Mouse (Mus musculus): ENCODE data around the gene Vac14. TPM values are rescaled to one million over a fixed set of nuclear protein-coding genes. Genes with fewer than 3 reads are reported as not detected.
A peak's percentile ranks its signal among the peaks of the same experiment; 100 is the strongest.

Vac14 gene
- polyA plus RNA-seq, 1 experiment from 2014 or later = 32.2 TPM

DNA sequence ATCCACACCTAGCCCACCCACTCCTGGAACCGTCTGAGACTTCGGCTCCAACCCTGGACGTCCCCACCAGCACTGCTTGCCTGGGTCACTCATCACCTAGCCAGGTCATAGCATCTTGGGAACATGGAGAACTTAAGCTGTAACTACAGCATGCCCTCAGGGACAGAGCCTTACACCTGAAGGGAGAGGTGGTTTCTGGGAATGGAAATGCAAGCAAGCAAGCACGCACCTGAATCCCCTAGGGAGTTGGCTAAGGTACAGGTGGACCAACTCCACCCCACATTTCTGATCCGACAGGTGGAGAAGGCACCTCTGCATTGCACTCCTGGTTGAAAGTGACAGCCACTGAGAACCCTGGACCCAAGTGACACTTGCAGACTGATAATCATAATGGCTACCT, 133.1 kb downstream of the Vac14 start:
- Histone ChIP-seq H3K9me3 (ENCODE audit: control insufficient read depth, low read length) (no peaks in the 10 kb centered on the region), H3K4me2 (replicated peaks; ENCODE audit: low read depth, low read length) (no peak overlapping the region), H3K27me3 (ENCODE audit: control insufficient read depth, insufficient read depth, low read length) (no peaks in the 10 kb centered on the region), H3K27ac (ENCODE audit: low read depth, low read length) (no peak overlapping the region), H3K9ac (ENCODE audit: low read depth, low read length) (no peak overlapping the region), H3K36me3 (ENCODE audit: control insufficient read depth, insufficient read depth, low read length) (no peaks in the 10 kb centered on the region), H3K4me1 (ENCODE audit: control insufficient read depth, insufficient read depth, low read length) (peaks cover 9% of the 10 kb centered on the region; the same call in 1 of the 2 replicates), H3K4me3 (ENCODE audit: low read length) (no peak overlapping the region)
- no peak for ATAC-seq (ENCODE audit: low FRiP score, low TSS enrichment)
- WGBS = 74% methylated on average over 5 of the region's 5 CpGs

DNA sequence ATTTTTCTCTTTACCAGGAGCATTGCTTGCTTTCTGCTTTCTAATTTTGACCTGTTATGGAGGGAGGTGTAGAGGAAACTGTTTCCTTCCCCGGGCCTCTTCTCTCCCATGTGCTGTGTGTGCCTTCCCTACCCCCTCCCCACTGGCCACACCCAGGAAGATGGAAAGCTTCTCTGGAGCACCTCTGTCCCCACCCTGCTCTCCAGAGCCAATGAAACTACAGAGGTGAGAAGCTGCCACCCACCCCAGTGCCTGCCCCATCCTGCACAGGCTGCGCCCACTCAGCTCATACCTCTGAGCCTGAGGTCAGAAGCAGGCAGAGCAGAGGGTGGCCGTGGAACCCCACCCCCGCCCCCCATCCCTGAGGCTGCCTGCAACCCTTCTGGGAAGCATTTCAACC, 136.3 kb downstream of the Vac14 start:
- WGBS = 54% methylated on average over 4 of the region's 4 CpGs
- peak; percentile 59; the same call in 1 of the 2 replicates for ATAC-seq (ENCODE audit: low FRiP score, low TSS enrichment)
- H3K4me2 ChIP-seq (replicated peaks; ENCODE audit: low read depth, low read length) = no peak overlapping the region

DNA sequence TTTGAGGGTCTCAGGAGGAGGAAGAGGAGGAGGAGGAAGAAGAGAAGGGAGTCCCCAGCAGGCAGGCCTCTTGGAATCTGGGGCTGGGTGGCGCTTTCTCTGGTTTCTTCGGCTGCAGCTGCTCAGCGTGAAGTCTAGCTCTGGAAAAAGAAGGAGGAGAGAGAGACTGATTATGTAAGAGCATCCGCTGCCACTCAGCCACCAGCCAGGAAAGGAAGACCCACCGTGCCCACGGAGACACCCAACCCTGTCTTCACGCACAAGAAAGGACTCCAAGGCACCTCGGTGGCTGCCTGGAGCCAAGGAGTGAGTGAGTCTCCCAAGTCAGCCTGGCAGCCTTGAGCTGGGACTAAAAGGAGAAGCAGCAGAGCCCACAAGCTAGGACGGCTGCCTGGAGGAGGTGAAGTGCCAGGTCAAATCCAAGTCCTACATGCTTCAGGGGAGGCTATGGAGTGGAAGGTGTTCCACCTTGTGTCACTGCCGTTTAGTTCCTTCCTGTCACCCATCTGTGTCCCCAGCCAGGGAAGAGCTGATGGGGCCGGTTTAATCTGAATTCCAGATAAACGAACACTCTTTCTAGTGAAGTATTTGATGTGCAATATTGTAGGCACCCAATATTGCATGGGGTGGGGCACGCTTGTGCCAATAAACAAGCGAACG, 137.3 kb downstream of the Vac14 start:
- H3K27me3 ChIP-seq (ENCODE audit: control insufficient read depth, insufficient read depth, low read length) = no peaks in the 10 kb centered on the region
- WGBS = 62% methylated on average over 15 of the region's 15 CpGs
- no peaks in the 10 kb centered on the region for H3K36me3 ChIP-seq (ENCODE audit: control insufficient read depth, insufficient read depth, low read length)
- ATAC-seq (ENCODE audit: low FRiP score, low TSS enrichment) = no peak
- H3K9me3 ChIP-seq (ENCODE audit: control insufficient read depth, low read length) = no peaks in the 10 kb centered on the region
- H3K4me3 ChIP-seq (ENCODE audit: low read length) = no peak overlapping the region
- no peak overlapping the region for H3K27ac ChIP-seq (ENCODE audit: low read depth, low read length)
- peaks cover 9% of the 10 kb centered on the region; the same call in 1 of the 2 replicates for H3K4me1 ChIP-seq (ENCODE audit: control insufficient read depth, insufficient read depth, low read length)
- H3K9ac ChIP-seq (ENCODE audit: low read depth, low read length) = no peak overlapping the region
- no peak overlapping the region for H3K4me2 ChIP-seq (replicated peaks; ENCODE audit: low read depth, low read length)

More for the DNA sequence above, 136.3 kb downstream of the Vac14 start:
- no peaks in the 10 kb centered on the region for H3K9me3 ChIP-seq (ENCODE audit: control insufficient read depth, low read length)
- no peaks in the 10 kb centered on the region for H3K27me3 ChIP-seq (ENCODE audit: control insufficient read depth, insufficient read depth, low read length)
- H3K27ac ChIP-seq (ENCODE audit: low read depth, low read length) = no peak overlapping the region
- H3K36me3 ChIP-seq (ENCODE audit: control insufficient read depth, insufficient read depth, low read length) = no peaks in the 10 kb centered on the region
- H3K4me3 ChIP-seq (ENCODE audit: low read length) = no peak overlapping the region
- no peak overlapping the region for H3K9ac ChIP-seq (ENCODE audit: low read depth, low read length)
- peaks cover 9% of the 10 kb centered on the region; the same call in 1 of the 2 replicates for H3K4me1 ChIP-seq (ENCODE audit: control insufficient read depth, insufficient read depth, low read length)

DNA sequence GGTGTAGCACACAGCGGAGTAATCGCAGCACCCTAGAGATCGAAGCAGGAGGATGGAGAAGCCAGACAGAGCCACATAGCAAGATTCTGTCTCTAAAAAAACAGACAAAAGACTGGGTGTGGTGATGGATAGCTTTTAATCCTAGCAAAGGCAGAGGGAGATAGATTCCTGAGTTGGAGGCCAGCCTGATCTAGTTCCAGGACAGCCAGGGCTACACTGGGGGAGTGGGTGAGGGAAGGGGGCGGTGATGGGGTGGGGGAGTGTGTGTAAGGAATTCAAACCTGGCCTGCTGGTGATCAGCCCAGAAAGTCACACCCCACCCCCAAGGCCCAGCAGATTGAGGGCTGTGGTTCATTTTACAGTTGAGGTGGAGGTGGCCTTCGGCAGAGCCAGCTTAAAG, 137.8 kb downstream of the Vac14 start:
- H3K36me3 ChIP-seq (ENCODE audit: control insufficient read depth, insufficient read depth, low read length) = no peaks in the 10 kb centered on the region
- H3K4me1 ChIP-seq (ENCODE audit: control insufficient read depth, insufficient read depth, low read length) = peaks cover 9% of the 10 kb centered on the region; the same call in 1 of the 2 replicates
- 76% methylated on average over 5 of the region's 5 CpGs for WGBS
- H3K4me3 ChIP-seq (ENCODE audit: low read length) = no peak overlapping the region
- no peaks in the 10 kb centered on the region for H3K9me3 ChIP-seq (ENCODE audit: control insufficient read depth, low read length)
- H3K9ac ChIP-seq (ENCODE audit: low read depth, low read length) = no peak overlapping the region
- no peak for ATAC-seq (ENCODE audit: low FRiP score, low TSS enrichment)
- no peaks in the 10 kb centered on the region for H3K27me3 ChIP-seq (ENCODE audit: control insufficient read depth, insufficient read depth, low read length)
- H3K4me2 ChIP-seq (replicated peaks; ENCODE audit: low read depth, low read length) = no peak overlapping the region
- H3K27ac ChIP-seq (ENCODE audit: low read depth, low read length) = no peak overlapping the region

DNA sequence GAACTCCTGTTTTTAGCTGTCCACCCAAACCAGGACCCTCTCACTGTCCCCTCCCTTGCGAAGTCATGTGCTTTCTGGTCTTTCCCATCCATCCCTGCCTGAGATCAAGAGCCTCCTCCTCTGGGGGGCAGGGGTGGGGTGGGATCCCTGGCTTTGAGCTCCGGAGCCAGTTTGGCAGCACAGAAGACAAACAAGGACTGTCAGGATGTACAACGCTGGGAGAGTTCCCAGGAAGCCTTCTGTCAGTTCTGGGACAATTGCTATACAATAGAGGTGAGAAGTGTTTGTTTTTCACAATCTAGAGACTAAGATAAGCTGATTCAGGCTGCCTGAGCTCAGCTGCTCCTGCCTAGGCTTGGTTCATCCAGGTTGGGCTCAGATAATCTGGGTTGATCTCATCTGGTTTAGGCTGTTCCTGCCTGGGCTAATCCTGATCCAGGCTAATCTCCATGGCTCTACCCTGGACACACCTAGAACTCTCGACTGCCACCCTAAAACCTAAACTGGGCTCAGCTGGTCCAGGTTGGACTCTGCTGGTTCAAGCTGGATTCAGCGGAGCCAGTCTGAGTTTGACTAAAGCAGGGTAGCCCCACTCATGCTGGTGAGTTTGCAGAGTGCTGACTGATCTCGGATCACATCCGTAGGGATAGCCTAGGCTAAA, 142.0 kb downstream of the Vac14 start:
- Histone ChIP-seq H3K4me2 (replicated peaks; ENCODE audit: low read depth, low read length) (no peak overlapping the region), H3K36me3 (ENCODE audit: control insufficient read depth, insufficient read depth, low read length) (no peaks in the 10 kb centered on the region), H3K9ac (ENCODE audit: low read depth, low read length) (no peak overlapping the region), H3K4me1 (ENCODE audit: control insufficient read depth, insufficient read depth, low read length) (peaks cover under 1% of the 10 kb centered on the region; the same call in 1 of the 2 replicates), H3K9me3 (ENCODE audit: control insufficient read depth, low read length) (no peaks in the 10 kb centered on the region), H3K4me3 (ENCODE audit: low read length) (no peak overlapping the region), H3K27ac (ENCODE audit: low read depth, low read length) (no peak overlapping the region), H3K27me3 (ENCODE audit: control insufficient read depth, insufficient read depth, low read length) (no peaks in the 10 kb centered on the region)
- WGBS = 69% methylated on average over 7 of the region's 7 CpGs
- ATAC-seq (ENCODE audit: low FRiP score, low TSS enrichment) = no peak

DNA sequence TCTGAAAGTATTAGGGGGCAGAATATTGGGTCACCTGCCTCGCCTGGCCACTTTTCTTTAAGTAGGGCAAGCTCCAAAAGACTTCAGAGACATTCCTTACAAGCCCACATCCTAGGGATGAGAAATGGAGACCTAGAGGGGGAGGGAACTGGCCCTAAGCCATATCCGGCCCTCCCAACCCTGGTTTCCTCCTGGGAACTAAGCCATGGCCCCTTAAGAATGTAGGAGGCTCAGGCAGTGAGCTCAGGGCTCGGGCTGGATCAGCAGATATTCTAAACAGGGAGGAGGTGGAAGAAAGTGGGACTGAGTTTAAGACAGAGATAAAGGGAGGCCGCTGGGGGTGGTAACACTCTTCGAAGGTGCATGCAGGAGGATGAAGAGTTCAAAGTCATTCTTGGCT, 142.8 kb downstream of the Vac14 start:
- Histone ChIP-seq H3K4me3 (ENCODE audit: low read length) (no peak overlapping the region), H3K4me1 (ENCODE audit: control insufficient read depth, insufficient read depth, low read length) (no peaks in the 10 kb centered on the region), H3K4me2 (replicated peaks; ENCODE audit: low read depth, low read length) (no peak overlapping the region), H3K9ac (ENCODE audit: low read depth, low read length) (no peak overlapping the region), H3K36me3 (ENCODE audit: control insufficient read depth, insufficient read depth, low read length) (no peaks in the 10 kb centered on the region), H3K27ac (ENCODE audit: low read depth, low read length) (no peak overlapping the region), H3K27me3 (ENCODE audit: control insufficient read depth, insufficient read depth, low read length) (no peaks in the 10 kb centered on the region), H3K9me3 (ENCODE audit: control insufficient read depth, low read length) (no peaks in the 10 kb centered on the region)
- peak; percentile 54; the same call in 1 of the 2 replicates for ATAC-seq (ENCODE audit: low FRiP score, low TSS enrichment)
- 57% methylated on average over 5 of the region's 5 CpGs for WGBS

DNA sequence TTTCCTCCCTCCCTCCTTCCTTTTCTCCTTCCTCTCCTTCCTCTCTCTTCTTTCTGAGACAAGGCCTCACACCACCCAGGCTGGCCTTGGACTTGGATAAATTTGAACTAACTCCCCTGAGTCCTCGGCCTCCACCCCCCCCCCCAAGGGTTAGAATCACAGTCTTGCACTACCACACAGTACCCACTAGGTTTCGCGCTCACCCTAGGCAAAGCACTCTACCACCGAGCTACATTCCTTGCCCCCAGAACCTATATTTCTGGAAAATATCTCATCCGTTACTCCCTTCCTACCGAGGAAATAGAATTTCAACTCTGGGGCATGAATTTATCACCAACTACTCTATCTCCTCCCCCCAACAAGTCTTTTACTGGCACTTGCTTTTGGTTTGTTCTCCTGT, 143.6 kb downstream of the Vac14 start:
- H3K4me3 ChIP-seq (ENCODE audit: low read length) = no peak overlapping the region
- ATAC-seq (ENCODE audit: low FRiP score, low TSS enrichment) = no peak
- H3K9ac ChIP-seq (ENCODE audit: low read depth, low read length) = no peak overlapping the region
- no peaks in the 10 kb centered on the region for H3K9me3 ChIP-seq (ENCODE audit: control insufficient read depth, low read length)
- H3K27me3 ChIP-seq (ENCODE audit: control insufficient read depth, insufficient read depth, low read length) = no peaks in the 10 kb centered on the region
- no peaks in the 10 kb centered on the region for H3K4me1 ChIP-seq (ENCODE audit: control insufficient read depth, insufficient read depth, low read length)
- H3K27ac ChIP-seq (ENCODE audit: low read depth, low read length) = no peak overlapping the region
- H3K4me2 ChIP-seq (replicated peaks; ENCODE audit: low read depth, low read length) = no peak overlapping the region
- 54% methylated on average over 6 of the region's 6 CpGs for whole genome bisulfite sequencing
- no peaks in the 10 kb centered on the region for H3K36me3 ChIP-seq (ENCODE audit: control insufficient read depth, insufficient read depth, low read length)

DNA sequence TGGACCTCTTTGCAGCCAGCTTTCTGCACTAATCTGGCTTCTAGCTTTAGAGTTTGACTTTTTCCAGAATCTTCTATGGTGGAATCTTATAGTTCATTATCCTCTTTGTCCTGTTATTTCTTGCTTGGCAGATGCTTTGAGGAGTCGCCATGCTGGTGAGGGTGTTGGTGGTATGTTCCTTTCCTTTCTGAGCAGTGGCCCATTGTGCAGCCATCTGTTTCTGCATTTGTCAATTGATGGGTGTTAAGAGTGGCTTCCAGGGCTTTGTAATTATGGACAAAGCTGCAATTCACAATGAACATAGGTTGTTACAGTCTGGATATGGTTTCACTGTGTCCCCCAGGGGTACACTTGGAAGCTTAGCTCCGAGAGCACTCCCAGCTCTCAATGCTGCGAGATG, 146.3 kb downstream of the Vac14 start:
- Histone ChIP-seq H3K9me3 (ENCODE audit: control insufficient read depth, low read length) (no peaks in the 10 kb centered on the region), H3K4me3 (ENCODE audit: low read length) (no peak overlapping the region), H3K27ac (ENCODE audit: low read depth, low read length) (no peak overlapping the region), H3K27me3 (ENCODE audit: control insufficient read depth, insufficient read depth, low read length) (no peaks in the 10 kb centered on the region), H3K9ac (ENCODE audit: low read depth, low read length) (no peak overlapping the region), H3K36me3 (ENCODE audit: control insufficient read depth, insufficient read depth, low read length) (no peaks in the 10 kb centered on the region), H3K4me1 (ENCODE audit: control insufficient read depth, insufficient read depth, low read length) (no peaks in the 10 kb centered on the region), H3K4me2 (replicated peaks; ENCODE audit: low read depth, low read length) (no peak overlapping the region)
- WGBS = 81% methylated on average over 3 of the region's 3 CpGs
- no peak for ATAC-seq (ENCODE audit: low FRiP score, low TSS enrichment)

DNA sequence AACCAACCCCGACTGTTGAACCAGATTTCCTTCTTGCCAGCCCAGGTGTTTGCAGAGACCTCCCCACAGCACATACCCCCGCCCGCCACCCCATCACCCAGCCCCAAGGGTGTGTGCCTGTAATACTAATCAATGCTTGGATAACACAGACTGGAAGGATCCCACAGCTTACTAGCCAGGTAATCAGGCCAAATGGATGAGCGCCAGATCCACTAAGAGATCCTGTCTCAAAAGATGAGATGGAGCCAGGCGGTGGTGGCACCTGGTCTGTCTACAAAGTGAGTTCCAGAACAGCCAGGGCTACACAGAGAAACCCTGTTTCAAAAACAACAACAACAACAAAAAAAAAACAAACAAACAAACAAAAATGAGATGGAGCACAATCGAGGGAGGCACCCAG, 148.9 kb downstream of the Vac14 start:
- Histone ChIP-seq H3K4me3 (ENCODE audit: low read length) (no peak overlapping the region), H3K36me3 (ENCODE audit: control insufficient read depth, insufficient read depth, low read length) (no peaks in the 10 kb centered on the region), H3K27me3 (ENCODE audit: control insufficient read depth, insufficient read depth, low read length) (no peaks in the 10 kb centered on the region), H3K4me1 (ENCODE audit: control insufficient read depth, insufficient read depth, low read length) (no peaks in the 10 kb centered on the region), H3K27ac (ENCODE audit: low read depth, low read length) (no peak overlapping the region), H3K9me3 (ENCODE audit: control insufficient read depth, low read length) (no peaks in the 10 kb centered on the region), H3K9ac (ENCODE audit: low read depth, low read length) (no peak overlapping the region), H3K4me2 (replicated peaks; ENCODE audit: low read depth, low read length) (no peak overlapping the region)
- no peak for ATAC-seq (ENCODE audit: low FRiP score, low TSS enrichment)
- WGBS = 89% methylated on average over 6 of the region's 6 CpGs
